Mouse (Mus musculus): Measurements from ENCODE around the gene Nfat5. TPM values are rescaled to one million over a fixed set of nuclear protein-coding genes. Genes with fewer than 3 reads are reported as not detected.

The Nfat5 gene
- polyA plus RNA-seq, 1 experiment = 23.6 TPM

DNA sequence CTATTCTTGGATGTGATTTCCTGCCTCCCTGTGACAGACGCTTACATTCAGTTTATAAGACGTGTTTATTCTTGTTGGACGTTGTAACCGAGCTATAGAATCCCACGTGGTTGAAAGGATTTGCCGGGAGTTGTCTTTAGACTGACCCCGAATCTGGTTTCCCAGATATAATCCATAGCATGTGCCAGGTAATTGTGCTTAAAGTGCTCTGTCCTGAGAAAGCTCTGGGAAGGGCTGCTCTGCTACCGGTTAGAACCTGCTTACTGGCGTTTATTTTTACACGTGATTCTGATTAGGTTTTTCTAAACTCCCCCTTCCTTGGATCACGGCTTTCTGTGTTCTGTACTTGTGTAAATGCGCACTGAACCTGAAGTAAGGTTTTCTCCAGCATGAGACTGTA, 104.4 kb downstream of the Nfat5 start:
- DNase-seq (ENCODE audit: low read depth) = no peak

DNA sequence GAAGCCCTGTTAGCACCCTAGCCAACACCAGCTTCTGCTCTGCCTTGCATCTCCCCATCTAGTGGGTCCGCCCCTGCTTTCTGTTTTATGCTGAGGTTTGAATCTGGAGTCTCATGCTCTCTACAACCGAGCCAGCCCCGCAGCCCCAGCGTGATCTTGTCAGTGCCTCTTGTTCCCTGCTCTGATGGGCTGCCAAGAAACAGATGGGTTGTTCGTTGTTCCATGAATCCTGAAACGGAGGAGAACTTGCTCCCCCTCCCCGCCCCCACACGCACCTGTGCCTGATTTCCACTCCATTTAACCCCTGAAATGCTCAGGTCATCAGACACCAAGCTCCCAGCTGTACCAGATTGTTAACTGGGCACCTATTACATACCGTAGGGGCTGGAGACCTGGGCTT, 106.2 kb downstream of the Nfat5 start:
- no peak for DNase-seq (ENCODE audit: low read depth)

DNA sequence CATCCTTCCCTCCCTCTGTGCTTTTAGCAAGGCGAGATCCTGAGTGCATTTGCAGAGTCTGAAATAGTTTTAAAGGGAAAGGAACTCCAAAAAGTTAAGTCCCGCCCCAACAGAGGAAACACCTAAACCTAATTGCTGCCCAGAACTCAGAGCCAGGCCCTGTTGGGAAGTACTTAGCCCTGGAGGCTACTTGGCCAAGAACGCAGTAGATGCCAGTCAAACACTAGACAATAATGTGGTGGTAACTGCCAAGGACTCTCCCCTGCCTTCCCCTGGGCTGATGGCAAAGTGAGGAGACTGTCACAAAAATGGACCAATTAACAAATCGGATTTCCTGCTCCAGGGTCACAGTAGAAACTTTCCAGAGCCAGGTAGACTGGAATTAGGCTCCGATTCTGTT, 108.6 kb downstream of the Nfat5 start:
- no peak for DNase-seq (ENCODE audit: low read depth)

DNA sequence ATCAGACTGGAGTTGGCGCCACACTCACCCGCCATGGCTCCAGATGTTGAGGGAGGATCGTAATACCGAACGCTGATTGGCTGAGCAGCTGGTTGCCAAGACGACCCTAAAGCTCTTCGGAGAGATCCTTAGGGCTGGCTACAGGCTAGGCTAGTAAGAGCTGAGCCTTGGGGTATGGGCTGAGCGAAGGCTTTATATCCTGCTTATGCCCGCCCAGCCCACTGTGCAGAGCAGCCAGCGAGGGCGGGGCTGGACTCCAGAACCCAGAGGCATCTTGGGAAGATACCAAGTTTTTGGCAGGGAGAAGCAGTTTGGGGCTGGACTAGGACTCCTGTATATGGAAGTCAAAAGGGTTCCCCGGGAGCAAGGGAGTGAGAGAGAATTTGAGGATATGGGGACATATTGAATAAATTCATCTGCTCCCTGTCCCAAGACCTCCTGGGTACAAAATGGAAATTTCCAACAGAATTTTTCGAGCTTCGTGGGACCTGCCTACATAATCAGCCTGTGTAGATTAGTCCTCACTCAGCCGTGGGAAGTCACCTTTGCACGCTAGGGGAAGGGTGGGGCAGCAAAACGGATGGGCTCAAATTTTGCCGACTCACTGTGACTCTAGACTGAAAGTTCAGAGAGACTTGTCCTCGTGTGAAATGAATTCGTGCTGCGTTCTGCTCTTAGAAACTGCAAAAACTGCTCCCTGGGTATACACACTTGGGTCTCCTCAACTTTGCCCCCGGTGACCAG, 109.9 kb downstream of the Nfat5 start, which contains the start of gene Nqo1:
TSS of gene Nqo1 (minus strand) at position 169 of the 744 bp plus-strand sequence.
- no peak for DNase-seq (ENCODE audit: low read depth)

DNA sequence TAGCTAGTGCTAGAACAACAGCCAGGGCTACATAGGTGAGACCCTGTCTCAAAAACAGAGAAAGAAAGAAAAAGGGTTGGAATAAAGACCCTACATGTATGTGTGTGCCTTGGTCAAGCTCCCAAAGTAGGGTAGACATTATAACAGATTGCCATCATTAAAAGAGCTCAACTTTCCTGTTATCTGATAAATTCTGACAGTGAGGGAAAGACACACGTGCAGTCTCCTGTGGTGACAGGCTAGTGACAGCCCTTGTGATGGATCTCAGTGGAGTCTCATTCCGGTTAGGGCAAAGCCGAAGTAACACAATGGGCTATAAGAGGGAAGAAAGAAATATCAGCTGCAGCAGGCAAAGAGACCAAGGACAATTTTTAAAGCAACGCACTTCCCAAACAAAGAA, 110.8 kb downstream of the Nfat5 start:
- no peak for DNase-seq (ENCODE audit: low read depth)

DNA sequence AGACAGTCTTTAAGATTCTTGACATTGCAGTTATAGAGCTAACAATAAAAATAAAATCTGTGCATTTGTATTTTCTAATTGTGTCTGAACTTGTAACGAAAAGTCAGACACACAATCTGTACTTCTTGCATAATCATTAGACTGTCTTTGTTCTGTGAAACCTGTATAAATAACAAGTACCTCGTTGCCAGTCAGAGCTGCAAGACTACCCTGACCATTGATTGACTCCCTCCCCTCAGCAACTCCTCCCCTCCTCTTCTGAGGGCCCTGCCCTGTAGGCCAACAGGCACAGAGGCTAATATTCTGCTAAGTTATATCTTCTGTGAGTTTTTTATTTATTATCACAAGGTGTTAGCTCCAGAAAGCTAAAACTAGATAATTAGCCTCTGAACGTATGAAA, 112.7 kb downstream of the Nfat5 start:
- DNase-seq (ENCODE audit: low read depth) = no peak

DNA sequence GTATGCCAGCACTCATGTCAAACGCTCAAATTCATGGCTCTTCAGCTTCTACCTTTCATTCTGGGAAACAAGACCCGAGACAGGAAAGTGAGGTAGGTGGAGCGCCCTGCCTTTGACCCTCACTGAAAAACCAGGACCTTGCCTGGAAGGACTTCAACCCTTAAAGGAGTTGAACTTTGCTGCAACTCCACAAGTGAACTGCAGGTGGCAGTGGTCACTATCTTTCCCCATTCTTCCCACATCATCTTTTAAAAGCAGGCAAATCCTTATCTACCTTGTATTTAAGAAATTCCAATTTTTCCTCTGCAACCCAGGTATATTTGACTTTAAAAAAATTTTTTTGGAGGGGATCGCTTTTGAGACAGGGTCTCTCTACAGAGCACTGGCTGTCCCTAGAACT, 118.1 kb downstream of the Nfat5 start:
- DNase-seq (ENCODE audit: low read depth) = no peak

DNA sequence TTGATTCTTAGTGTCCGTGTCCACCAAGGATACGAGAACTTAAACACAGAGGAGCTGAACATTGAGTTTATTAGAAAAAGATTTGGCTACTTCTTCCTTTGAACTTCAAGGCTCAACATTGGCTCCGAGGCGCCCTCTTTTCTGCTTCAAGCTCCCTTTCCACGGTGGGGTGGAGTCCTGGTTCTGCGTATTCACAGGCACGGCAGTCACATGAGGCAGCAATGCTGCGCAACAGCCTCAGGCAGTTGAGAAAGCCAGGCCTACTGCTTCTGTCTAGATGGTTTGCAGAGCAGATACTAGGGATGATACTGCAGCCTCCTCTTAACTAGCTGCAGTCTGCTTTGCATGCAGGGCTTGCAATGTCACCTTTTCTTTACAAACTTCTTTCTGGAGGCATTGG, 119.3 kb downstream of the Nfat5 start:
- no peak for DNase-seq (ENCODE audit: low read depth)

DNA sequence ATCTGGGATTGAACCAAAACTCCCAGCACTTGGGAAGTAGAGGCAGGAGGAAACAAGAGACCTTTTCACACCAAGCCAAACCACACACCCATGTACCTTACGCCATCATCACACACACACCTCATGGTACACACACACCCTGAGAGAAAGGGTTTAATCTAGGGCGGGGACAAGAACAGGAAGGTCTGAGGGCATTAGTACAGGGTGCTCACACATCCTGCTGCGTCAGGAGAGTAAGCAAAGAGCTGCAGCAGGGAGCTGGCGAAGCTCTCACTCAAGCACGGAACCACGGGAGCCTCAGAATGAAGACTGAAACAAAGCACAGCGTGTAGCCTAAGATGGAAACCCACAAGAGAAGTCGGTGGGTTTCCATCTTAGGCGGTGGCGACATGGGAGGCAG, 120.6 kb downstream of the Nfat5 start:
- no peak for DNase-seq (ENCODE audit: low read depth)

DNA sequence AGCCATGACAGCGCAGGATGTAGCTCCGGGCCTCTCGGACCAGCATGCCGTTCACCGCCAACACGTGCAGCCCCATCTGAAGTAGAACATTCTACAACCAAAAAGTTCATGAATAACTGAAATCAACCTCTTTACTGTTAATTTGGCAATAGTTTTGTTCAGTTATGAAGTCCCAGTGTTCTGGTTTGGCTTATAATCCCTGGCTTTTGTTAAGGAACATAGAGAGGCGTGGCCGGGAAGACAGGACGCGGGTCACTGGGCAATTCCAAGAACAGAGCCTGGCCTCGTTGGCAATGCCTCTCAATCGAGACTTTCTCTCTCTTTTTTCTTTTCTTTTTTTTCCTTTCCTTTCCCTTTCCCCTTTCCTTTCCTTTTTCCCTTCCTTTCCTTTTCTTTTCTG, 123.7 kb downstream of the Nfat5 start:
- DNase-seq (ENCODE audit: low read depth) = no peak

DNA sequence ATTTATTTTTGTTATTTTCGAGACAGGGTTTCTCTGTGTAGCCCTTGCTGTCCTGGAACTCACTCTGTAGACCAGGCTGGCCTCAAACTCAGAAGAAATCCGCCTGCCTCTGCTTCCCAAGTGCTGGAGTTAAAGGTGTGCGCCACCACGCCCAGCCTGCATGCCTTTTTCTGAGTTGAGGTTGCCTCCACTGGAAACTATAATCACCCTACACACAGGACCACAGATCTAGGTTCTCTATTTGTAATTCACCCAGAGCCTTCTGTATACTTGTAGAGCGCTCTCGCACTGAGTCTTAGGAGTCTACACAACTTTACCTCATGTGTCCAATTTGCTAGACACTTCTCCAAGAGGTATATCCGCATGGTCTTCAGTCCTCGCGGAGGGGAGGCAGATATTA, 130.9 kb downstream of the Nfat5 start:
- no peak for DNase-seq (ENCODE audit: low read depth)

DNA sequence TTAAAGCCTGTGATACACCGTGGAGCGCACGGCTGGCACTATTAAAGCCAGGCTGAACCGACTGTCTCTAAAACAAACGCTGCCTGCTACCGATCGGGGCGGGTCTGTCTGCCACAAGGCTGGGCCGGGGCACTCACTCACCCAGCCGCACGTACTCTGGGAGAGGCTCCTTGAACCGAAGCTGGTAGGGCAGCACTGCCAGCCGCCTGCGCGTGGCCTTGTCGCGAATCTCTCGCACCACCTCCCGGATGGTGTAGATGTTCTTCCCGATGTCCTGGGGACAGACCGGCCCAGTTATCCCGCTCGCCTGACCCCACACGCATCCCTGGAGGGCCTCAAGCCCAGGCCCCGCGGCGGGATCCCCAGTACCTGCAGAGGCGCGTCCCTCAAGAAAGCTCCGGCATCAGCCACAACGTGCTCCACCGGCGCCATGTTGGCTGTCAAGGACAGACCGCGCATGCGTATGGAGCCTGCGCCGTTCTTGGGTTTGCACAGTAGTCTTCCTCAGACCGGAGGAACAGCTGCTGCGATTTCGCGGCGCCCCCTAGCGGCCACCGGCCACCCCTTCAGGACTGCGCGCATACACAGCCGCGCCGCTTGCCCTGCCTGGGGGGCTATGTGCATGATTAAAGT, 131.4 kb downstream of the Nfat5 start, which contains the start of gene Nob1:
TSS of gene Nob1 (minus strand) at position 455 of the 633 bp plus-strand sequence.
- DNase-seq (ENCODE audit: low read depth) = no peak

DNA sequence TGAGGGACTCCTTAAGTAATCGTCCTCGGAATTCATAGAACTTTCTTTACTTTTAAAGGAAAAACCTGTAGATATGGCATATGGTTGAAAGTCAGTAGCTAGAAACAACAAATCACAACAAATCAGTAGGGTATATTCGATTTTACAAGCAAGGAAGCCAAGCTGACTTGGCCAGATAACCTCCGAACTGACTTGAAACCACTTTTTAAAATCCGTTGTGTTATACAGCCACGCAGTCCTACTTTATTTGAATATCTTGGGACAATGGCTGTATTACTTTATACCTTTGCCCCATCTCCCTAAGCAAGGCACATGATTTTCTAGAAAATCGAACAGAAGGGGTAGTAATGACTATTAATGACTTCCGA, 131.9 kb downstream of the Nfat5 start:
- DNase-seq (ENCODE audit: low read depth) = no peak

Other genes starting within 250 kb of the Nfat5 start
- gene Pdf, start 244.9 kb upstream of the Nfat5 start, polyA plus RNA-seq (2012; rRNA removed) = 22.6 and 25.4 TPM in 2 replicates
- 41.3 and 52.7 TPM in 2 replicates for gene Cog8, start 236.8 kb upstream of the Nfat5 start, polyA plus RNA-seq (2012; rRNA removed)
- gene Nip7, start 236.6 kb upstream of the Nfat5 start, polyA plus RNA-seq (2012; rRNA removed) = 18.1 and 23.7 TPM in 2 replicates
- gene Tmed6, start 227.8 kb upstream of the Nfat5 start, polyA plus RNA-seq (2012; rRNA removed) = 102 and 122 TPM in 2 replicates
- gene Terf2, start 196.9 kb upstream of the Nfat5 start, polyA plus RNA-seq (2012; rRNA removed) = 10.7 and 11.7 TPM in 2 replicates
- 216 and 287 TPM in 2 replicates for gene Cyb5b, start 142.8 kb upstream of the Nfat5 start, polyA plus RNA-seq (2012; rRNA removed)
- gene Nqo1, start 109.7 kb downstream of the Nfat5 start, polyA plus RNA-seq (2012; rRNA removed) = 26.6 and 27.6 TPM in 2 replicates
- gene Nob1, start 131.6 kb downstream of the Nfat5 start, polyA plus RNA-seq (2012; rRNA removed) = 22.2 and 24.0 TPM in 2 replicates
- 29.0 and 31.3 TPM in 2 replicates for gene Wwp2, start 142.9 kb downstream of the Nfat5 start, polyA plus RNA-seq (2012; rRNA removed)

Data from gonadal fat pad, adult 2 months (tissue).